Mouse (Mus musculus): Measurements from ENCODE around the gene Hoxa2.

DNA sequence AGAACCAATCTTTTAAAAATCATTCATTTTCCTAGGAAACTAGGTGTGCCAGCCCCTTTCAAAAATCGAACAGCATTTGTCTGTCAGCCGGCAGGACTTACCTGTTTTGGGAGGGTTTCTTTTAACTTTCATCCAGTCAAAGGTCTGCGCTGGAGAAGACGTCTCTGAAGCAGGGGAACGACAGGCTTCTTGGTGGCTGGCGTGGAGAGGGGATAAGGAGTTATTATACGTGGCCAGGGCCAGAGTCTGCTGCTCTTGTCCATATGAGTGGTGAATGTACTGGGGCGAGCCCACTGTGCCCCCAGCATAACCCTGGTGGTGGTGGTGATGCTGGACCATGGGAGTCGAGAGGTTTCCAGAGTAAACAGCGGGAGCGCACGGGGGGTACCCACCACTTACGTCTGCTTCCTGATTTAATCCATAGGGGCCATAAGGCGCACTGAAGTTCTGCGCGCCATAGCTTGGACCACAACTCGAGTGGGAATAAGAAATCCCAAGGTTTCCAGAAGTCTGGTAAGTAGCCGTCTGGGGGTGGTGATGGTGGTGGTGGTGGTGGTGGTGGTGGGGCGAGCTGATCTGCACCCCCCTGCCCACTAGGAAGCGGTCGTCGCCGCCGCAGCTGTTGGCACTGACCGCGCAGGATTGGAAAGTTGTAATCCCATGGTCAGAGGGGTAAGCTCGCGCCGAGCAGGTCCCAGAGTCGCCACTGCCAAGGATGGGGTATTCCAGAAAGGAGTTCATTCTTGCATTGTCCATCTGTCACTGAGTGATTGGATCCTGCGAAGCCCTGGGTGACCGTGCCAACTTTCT, 7.0 kb downstream of the Hoxa2 start:
- TF ChIP-seq CTCF (IDR thresholded peaks at IDR 0.05; ENCODE audit: low read depth, low read length) (no peak), GATA1 (IDR thresholded peaks at IDR 0.05; ENCODE audit: borderline replicate concordance, low read length) (no peak)

Measured in G1E (cell line).